Mouse (Mus musculus) bone marrow macrophage, adult 2 months (primary cell): Measurements from ENCODE around the gene Thoc3.
"Not testable (repeated sequence)": the region's sequence is repeated elsewhere in the genome, so short reads cannot be mapped to it uniquely, and the experiment has no call there.

Experiments
- CTCF ChIP-seq: IDR thresholded peaks from 2 replicates; pipeline ENCODE4 v1.5.1; 2012; ENCODE audit warnings: low read depth, mild to moderate bottlenecking, low read length, moderate library complexity
- POLR2A ChIP-seq: IDR thresholded peaks from 2 replicates; pipeline ENCODE4 v1.6.1; 2012; ENCODE audit warnings: mild to moderate bottlenecking, low read depth, low read length, borderline replicate concordance

DNA sequence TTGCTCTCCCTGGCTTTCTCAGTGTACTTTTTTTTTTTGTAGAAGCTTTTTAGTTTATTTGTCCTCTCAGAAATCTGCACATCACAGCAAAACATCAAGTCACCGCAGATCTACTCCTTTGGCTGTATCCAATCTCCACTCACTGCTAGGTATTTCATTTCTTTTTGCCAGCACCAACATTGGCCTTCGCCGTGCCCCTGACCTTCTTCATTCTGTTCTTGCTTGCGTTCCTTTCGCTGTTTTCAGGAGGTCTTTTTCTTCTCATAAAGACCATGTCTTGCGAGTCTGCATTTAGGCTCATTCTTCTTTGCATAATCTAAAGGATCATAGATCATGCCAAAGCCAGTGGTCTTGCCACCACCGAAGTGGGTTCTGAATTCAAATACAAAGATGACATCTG lies 30.9 kb upstream of the Thoc3 start:
- TF ChIP-seq POLR2A, CTCF: not testable (repeated sequence)
